Mouse (Mus musculus) liver, postnatal 0 days (tissue): ENCODE measurements around the gene Gpank1.

Experiments
- CTCF ChIP-seq: sonication (generic); IDR thresholded peaks from 2 replicates; pipeline ENCODE4 v1.5.1; 2016; ENCODE audit warnings: antibody characterized with exemption, low read depth
- EP300 ChIP-seq: IDR thresholded peaks from 2 replicates; pipeline ENCODE4 v1.6.1; 2016; ENCODE audit warnings: antibody characterized with exemption, low read depth, mild to moderate bottlenecking

DNA sequence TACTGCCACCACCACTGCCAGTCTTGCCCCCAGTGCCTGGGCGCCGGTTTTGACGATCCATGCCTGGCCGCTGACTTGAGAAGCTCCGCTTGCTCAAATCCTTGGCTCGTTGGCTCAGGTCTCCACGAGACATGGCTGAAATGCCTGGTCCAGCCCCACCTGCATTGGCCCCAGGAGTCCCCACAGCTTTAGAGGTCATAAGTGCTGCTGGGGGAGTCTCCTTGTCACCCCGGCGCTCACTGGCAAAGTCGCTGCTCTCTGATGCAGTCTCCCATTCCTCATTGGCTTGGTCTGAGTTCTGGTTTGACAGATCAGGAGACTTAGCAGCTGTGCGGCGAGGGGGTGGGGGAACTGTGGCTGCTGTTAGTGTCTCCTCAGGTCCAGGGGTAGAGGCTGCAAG lies 34.2 kb downstream of the Gpank1 start:
- no peak for TF ChIP-seq CTCF
- TF ChIP-seq EP300: no peak
